Mouse (Mus musculus) stomach, embryonic 15.5 days (tissue): ENCODE measurements at regions not wholly inside any gene's neighbourhood (a gene's known extent, or its start where the extent isn't known, plus 50 kb on each side); places are given as distances from the start of the nearest gene placed in this dataset.
A peak's percentile ranks its signal among the peaks of the same experiment; 100 is the strongest.
"Not testable (repeated sequence)": the region's sequence is repeated elsewhere in the genome, so short reads cannot be mapped to it uniquely, and the experiment has no call there.

ENCODE experiments used
- ATAC-seq: fragments of 200-750 bp; cut with Nextera tagmentation; 2 replicates; pipeline ENCODE4 v1.8.0; 2017; ENCODE audit warnings: low read depth, moderate number of reproducible peaks, moderate TSS enrichment; ENCODE audit not compliant: insufficient read depth, low FRiP score
- H3K27ac ChIP-seq: fragments of 300-500 bp; sonication (generic); 2 replicates; pipeline ENCODE4 v1.5.1; 2015; ENCODE audit warnings: mild to moderate bottlenecking, inconsistent platforms
- H3K27me3 ChIP-seq: fragments of 300-500 bp; sonication (generic); replicated peaks from 2 replicates; pipeline ENCODE4 v1.6.1; 2015; ENCODE audit warnings: inconsistent platforms
- H3K36me3 ChIP-seq: fragments of 300-500 bp; sonication (generic); 2 replicates; pipeline ENCODE4 v1.6.1; 2015; ENCODE audit warnings: inconsistent platforms
- H3K4me1 ChIP-seq: fragments of 300-500 bp; sonication (generic); 2 replicates; pipeline ENCODE4 v1.6.1; 2015; ENCODE audit warnings: inconsistent platforms
- H3K4me2 ChIP-seq: fragments of 300-500 bp; sonication (generic); 2 replicates; pipeline ENCODE4 v1.6.1; 2015; ENCODE audit warnings: mild to moderate bottlenecking, inconsistent platforms
- H3K4me3 ChIP-seq: fragments of 300-500 bp; sonication (generic); replicated peaks from 2 replicates; pipeline ENCODE4 v1.5.1; 2015; ENCODE audit warnings: inconsistent platforms
- H3K9ac ChIP-seq: fragments of 300-500 bp; sonication (generic); 2 replicates; pipeline ENCODE4 v1.6.1; 2015; ENCODE audit warnings: inconsistent platforms
- H3K9me3 ChIP-seq: fragments of 300-500 bp; sonication (generic); 2 replicates; pipeline ENCODE4 v1.6.1; 2016; ENCODE audit warnings: inconsistent platforms
- WGBS: fragments of 180-500 bp; shearing (Covaris S2); methylation state at CpG from one replicate; pipeline ENCODE4 v1.1.7; 2015; 5-methylcytosine and 5-hydroxymethylcytosine counted together

DNA sequence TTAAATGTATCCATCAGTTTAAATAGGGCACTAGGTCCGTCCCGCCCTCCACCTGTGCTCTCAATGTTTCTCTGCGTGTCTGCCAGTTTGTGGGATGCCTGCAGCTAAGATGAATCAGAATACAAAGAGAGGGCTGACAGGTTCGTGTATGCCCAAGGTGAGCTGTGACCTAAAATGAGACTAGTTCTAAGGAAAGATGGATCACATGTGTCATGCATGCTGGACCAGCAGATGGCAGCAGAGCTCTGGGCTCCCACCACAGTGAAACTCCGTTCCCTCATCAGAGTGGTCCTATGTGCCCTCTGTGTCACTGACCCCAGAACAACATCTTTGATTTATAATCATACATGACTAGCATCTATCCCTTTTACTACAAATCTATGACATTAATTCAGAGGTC is 180.3 kb downstream of the 1700010I14Rik start:
- Histone ChIP-seq H3K9me3 (no peaks in the 10 kb centered on the region), H3K9ac (no peak overlapping the region), H3K36me3 (no peaks in the 10 kb centered on the region), H3K4me2 (peak overlapping the region; percentile 74), H3K4me1 (peaks cover 9% of the 10 kb centered on the region), H3K4me3 (peak overlapping the region; percentile 37), H3K27me3 (no peaks in the 10 kb centered on the region), H3K27ac (no peak overlapping the region)
- 0% methylated on average over 5 of the region's 5 CpGs for WGBS
- ATAC-seq, result no peak

DNA sequence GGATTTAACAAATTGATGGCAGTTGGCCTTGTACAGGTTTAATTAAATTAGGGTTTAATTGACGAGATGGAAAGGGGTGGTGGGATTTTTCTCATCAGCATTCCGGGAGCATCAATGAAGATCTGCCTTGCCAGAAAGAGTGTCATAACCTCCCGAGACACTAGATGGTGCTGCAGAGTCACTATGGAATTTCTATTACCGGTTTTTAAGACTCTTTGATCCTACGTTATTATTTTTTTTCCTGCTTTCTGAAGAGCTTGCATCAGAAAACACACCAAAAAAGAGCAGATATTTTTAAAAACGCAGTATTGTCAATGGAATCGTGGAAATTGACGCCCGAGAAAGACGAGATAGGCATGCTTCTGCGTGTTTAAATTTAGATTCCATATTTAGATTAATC is 181.2 kb downstream of the 1700010I14Rik start:
- no peak overlapping the region for H3K4me3 ChIP-seq
- no peaks in the 10 kb centered on the region for H3K27me3 ChIP-seq
- H3K27ac ChIP-seq, result no peak overlapping the region
- H3K4me1 ChIP-seq, result peaks cover 9% of the 10 kb centered on the region
- H3K9ac ChIP-seq, result no peak overlapping the region
- 10% methylated on average over 11 of the region's 11 CpGs for WGBS
- H3K4me2 ChIP-seq, result peak overlapping the region; percentile 30; the same call in 1 of the 2 replicates
- H3K36me3 ChIP-seq, result no peaks in the 10 kb centered on the region
- no peaks in the 10 kb centered on the region for H3K9me3 ChIP-seq
- ATAC-seq, result no peak

DNA sequence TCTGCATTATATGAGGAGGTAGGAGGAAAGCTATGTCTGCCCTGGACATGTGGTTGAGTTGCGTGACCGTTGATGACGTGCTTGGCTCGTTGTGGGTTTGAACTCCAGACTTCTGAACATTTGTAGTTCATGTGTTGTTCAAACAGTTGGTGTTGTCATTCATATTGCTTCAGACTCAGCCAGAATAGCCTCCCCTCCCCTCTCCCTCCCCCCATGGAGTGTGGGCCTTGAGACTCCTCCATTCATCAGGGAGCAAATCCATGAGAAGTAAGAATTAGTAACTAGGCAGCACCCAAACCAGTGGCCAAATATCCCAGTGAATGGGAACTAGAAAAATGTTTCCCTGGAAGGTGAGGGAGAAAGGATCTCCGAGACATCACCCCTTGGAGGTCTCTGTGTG is 209.0 kb downstream of the 1700010I14Rik start:
- Histone ChIP-seq H3K27ac (no peak overlapping the region), H3K36me3 (no peaks in the 10 kb centered on the region), H3K9ac (no peak overlapping the region), H3K27me3 (no peaks in the 10 kb centered on the region), H3K4me2 (no peak overlapping the region), H3K4me3 (no peak overlapping the region), H3K9me3 (no peaks in the 10 kb centered on the region), H3K4me1 (no peaks in the 10 kb centered on the region)
- 86% methylated on average over 5 of the region's 5 CpGs for WGBS
- ATAC-seq, result no peak

DNA sequence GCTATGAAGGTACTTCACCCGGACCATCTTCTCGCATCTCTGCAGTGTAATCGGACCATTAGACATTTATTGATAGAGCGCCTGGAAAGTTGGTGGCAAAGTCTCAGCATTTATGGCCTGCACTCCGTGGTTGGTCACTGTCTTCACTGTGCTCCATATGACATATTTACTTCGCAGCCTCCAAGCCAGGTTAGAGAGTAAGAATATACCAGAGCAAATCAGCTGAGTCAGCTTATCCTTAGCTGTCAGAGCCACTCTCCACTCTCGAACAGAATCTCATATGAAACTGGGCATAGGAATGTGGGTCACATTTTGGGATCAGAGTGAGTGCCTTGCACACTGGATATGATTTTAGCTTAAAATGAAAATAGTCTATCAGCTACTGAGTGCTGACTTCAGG is 212.3 kb downstream of the 1700010I14Rik start:
- no peak for ATAC-seq
- Histone ChIP-seq H3K9me3 (no peaks in the 10 kb centered on the region), H3K27ac (no peak overlapping the region), H3K36me3 (no peaks in the 10 kb centered on the region), H3K27me3 (no peaks in the 10 kb centered on the region), H3K4me3 (no peak overlapping the region), H3K4me2 (no peak overlapping the region), H3K4me1 (no peaks in the 10 kb centered on the region), H3K9ac (no peak overlapping the region)
- WGBS, result 86% methylated on average over 7 of the region's 7 CpGs

DNA sequence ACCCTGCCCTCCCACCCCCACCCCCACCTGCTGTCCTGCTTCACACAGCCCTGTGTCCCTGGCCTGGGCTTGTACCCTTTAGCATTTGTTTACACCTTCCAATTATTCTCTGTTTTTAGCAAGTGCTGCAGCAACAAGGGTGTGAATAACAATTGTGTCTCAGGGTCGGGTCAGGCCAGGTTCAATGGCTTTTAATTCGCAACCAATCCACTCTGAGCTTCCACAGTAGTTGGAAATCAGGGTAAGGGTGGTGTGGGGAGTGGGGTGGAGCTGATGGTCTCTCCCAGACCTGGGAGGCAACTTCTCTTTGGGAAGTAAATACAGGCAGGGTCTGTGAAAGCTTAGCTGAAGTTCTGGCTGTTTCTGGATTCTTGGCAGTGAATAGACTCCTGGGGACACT is 214.4 kb downstream of the 1700010I14Rik start:
- WGBS, result 15% methylated on average over 2 of the region's 2 CpGs
- no peak overlapping the region for H3K27ac ChIP-seq
- no peaks in the 10 kb centered on the region for H3K27me3 ChIP-seq
- H3K36me3 ChIP-seq, result no peaks in the 10 kb centered on the region
- no peaks in the 10 kb centered on the region for H3K4me1 ChIP-seq
- H3K4me3 ChIP-seq, result no peak overlapping the region
- ATAC-seq, result no peak
- no peaks in the 10 kb centered on the region for H3K9me3 ChIP-seq
- no peak overlapping the region for H3K4me2 ChIP-seq
- H3K9ac ChIP-seq, result no peak overlapping the region

DNA sequence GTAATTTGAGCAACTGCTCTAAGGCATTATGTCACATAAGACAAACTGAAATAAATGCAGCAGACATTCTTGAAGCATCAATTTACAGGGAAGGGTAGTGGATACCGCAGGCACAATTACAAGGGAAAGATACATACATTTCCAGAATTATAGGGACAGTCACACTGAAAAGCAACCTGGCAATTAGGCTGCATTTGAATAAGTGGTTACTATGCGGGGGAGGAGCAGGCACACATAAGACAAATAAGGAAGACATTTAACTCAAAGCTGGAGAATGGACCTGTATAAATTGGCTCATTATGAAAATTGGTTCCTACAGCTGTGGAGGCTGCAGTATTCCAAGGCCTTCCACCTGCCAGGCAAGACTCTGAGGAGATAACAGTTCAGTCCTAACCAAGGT is 211.2 kb upstream of the Gm17728 start:
- no peak overlapping the region for H3K4me2 ChIP-seq
- H3K9me3 ChIP-seq, result no peaks in the 10 kb centered on the region
- no peaks in the 10 kb centered on the region for H3K36me3 ChIP-seq
- no peak overlapping the region for H3K4me3 ChIP-seq
- H3K27me3 ChIP-seq, result no peaks in the 10 kb centered on the region
- no peak overlapping the region for H3K27ac ChIP-seq
- H3K4me1 ChIP-seq, result no peaks in the 10 kb centered on the region
- 86% methylated on average over 2 of the region's 2 CpGs for whole genome bisulfite sequencing
- no peak for ATAC-seq
- H3K9ac ChIP-seq, result no peak overlapping the region

DNA sequence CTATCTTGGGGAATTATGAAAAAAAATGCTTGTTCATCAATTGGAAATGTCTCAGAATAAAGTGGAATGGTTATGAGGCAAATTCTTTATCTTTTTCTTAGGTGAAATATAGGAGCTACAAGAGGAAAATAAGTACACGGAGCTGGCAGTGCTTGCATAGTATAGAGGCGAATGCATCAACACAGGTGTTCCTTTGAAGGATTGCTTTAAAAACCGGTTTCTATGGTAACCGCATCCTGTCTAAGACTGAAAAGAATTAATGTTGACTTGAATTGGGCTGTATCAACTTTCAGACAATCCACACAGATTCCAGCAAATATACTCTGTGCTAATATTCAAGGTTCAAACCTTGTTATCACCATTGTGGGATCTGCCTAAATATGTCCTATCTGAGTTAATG is 198.8 kb upstream of the Gm17728 start:
- H3K9ac ChIP-seq, result no peak overlapping the region
- H3K27me3 ChIP-seq, result no peaks in the 10 kb centered on the region
- H3K36me3 ChIP-seq, result no peaks in the 10 kb centered on the region
- peaks cover 3% of the 10 kb centered on the region; the same call in 1 of the 2 replicates for H3K4me1 ChIP-seq
- no peaks in the 10 kb centered on the region for H3K9me3 ChIP-seq
- ATAC-seq, result no peak
- H3K4me3 ChIP-seq, result no peak overlapping the region
- H3K27ac ChIP-seq, result no peak overlapping the region
- WGBS, result 70% methylated on average over 4 of the region's 4 CpGs
- no peak overlapping the region for H3K4me2 ChIP-seq

DNA sequence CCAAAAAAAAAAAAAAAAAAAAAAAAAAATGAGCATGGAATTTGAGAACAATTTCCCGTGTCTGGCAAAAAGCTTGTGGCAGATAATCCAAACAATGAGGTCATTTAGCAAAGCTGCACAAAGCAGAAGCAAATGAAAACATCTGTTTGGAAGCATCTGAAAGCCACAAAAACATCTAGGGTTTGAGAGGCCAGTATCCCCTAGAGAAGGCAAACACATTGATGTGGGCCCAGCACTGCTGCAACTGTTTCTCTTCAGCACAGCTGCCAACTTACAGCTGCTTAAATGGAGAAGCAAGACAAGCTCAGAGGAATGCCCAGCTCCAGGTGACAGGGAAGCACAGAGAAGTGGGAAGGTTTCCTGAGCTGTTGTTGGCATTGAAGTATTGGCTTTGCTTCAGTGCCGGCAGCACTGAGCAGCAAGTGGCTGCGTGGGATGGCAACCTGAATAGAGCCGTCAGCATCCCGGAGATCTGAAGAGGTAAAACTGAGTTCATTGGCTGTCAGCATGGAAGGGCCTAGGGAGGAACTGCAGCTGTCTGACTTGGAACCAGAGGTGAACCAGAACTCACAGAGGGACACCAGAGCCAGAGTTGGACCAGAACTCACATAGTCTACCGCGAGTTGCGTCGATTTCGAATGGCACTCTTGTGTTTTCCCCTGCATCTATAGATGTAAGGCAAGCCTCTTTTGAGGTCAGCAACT is 193.8 kb upstream of the Gm17728 start:
- Histone ChIP-seq H3K9me3 (no peaks in the 10 kb centered on the region), H3K27ac (no peak overlapping the region), H3K36me3 (no peaks in the 10 kb centered on the region), H3K4me3 (no peak overlapping the region), H3K4me1 (peaks cover 6% of the 10 kb centered on the region; the same call in 1 of the 2 replicates), H3K9ac (no peak overlapping the region), H3K27me3 (no peaks in the 10 kb centered on the region), H3K4me2 (no peak overlapping the region)
- 54% methylated on average over 10 of the region's 10 CpGs for WGBS
- no peak for ATAC-seq

DNA sequence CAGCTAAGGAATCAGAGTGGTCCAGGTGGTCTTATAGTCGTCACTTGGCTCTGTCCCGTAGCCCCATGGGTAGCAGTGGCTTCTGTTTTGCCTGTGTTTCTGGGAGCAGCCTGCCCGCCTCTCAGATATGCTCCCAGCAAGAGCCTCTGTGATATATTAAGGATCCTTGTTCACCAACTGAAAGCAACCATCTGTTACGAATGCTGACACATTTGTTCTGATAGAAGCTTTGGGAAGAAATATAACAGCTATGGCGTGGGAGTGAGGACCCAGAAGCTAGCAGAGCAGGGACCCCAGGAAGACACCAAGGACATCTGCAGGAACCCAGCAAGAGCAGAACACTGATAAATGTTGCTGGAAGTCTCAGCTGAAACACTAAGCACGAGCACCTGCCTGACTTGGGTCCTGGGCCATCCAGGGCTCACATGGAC is 186.7 kb upstream of the Gm17728 start:
- Histone ChIP-seq H3K36me3 (no peaks in the 10 kb centered on the region), H3K27me3 (no peaks in the 10 kb centered on the region), H3K4me3 (no peak overlapping the region), H3K4me2 (no peak overlapping the region), H3K9me3 (no peaks in the 10 kb centered on the region), H3K9ac (no peak overlapping the region), H3K4me1 (no peaks in the 10 kb centered on the region), H3K27ac (no peak overlapping the region)
- no peak for ATAC-seq
- 43% methylated on average over 6 of the region's 6 CpGs for WGBS

DNA sequence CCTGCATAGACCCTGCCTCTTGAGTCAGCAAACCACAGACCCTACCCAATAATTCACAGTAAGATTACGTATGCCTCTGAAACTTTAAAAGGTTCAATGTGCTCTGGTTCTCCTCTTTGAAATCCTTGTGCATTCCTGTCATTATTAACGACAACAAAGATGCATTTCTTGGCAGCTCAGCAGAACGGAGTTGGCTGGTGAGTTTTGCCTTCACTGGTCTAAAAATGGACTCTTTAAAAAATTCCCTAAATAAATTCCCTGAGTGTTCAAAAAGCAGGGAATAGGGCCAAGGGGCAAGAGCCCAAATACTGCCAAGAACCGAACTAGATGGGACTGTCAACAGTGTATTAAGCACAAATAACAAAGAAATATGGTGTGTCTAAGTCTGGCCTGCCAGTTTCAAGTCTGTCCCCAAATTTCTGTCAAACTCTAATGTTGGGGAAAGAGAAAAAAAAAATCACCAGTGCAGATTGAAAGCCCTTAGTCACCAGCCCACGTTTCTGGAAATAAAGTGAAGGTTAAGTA is 163.2 kb upstream of the Gm17728 start:
- Histone ChIP-seq H3K9me3 (no peaks in the 10 kb centered on the region), H3K27ac (no peak overlapping the region), H3K27me3 (no peaks in the 10 kb centered on the region), H3K36me3 (no peaks in the 10 kb centered on the region), H3K9ac (no peak overlapping the region), H3K4me2 (no peak overlapping the region), H3K4me1 (no peaks in the 10 kb centered on the region), H3K4me3 (no peak overlapping the region)
- WGBS, result 42% methylated on average over 5 of the region's 5 CpGs
- no peak for ATAC-seq

DNA sequence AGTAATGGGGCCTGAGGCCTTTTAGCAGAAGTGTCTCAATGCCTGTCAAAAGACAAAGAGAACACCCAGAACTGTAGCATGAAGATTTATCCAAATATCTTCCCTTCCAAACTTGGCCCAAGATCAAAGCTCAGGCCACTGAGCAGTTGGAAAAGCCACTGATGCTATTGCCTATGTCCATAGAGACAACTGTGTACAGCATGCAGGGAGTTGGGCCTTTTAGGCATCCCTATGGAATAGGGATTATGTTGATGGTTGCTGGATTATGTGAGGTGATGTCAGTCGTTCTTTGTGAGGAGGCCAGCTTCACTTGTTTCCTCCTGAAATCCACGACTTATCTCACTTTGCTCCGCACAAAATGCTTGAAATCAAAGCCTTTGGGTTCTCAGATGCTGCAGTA is 153.1 kb upstream of the Gm17728 start:
- 61% methylated on average over 3 of the region's 3 CpGs for WGBS
- no peak for ATAC-seq
- Histone ChIP-seq H3K9ac (no peak overlapping the region), H3K36me3 (no peaks in the 10 kb centered on the region), H3K9me3 (no peaks in the 10 kb centered on the region), H3K4me1 (no peaks in the 10 kb centered on the region), H3K27me3 (no peaks in the 10 kb centered on the region), H3K27ac (no peak overlapping the region), H3K4me2 (no peak overlapping the region), H3K4me3 (no peak overlapping the region)

DNA sequence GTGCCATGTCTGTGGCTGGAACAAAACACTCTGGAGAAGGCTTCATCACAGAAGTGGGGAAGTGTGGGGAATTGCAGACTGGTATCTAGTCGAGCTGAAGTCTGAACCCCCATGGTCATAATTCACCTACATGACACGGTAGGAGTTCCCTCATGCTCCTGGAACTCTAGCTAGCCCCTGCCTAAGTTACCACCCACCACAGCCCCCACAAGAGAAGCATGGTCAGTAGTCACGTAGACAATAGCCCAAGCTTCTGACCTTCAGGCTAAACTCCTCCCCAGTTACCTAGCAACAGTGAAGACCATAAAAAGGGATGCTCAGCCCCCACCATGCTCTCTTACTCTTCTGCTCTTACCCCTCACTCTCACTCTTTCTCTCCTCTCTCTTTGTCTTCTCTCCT is 143.8 kb upstream of the Gm17728 start:
- H3K4me1 ChIP-seq, result not testable (repeated sequence)
- 39% methylated on average over 3 of the region's 3 CpGs for WGBS

DNA sequence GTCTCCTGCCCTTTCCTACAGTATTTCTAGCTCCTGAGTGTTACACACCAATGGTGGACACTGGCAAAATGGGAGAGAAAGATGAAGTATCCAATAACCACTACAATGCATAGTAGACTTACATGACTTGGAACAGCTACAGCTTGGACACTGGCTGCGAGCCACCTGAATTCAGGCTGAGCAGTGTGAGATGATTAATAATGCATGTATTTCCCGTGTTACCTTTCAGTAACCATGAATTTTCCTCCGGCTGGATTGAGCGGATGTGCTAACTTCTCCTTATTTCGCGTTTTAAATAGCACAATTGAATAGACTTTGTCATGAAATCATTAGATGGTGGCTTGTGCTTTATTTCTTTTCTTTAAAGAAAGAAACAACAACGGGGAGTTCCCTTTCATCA is 142.4 kb upstream of the Gm17728 start:
- Histone ChIP-seq H3K27ac (no peak overlapping the region), H3K27me3 (no peaks in the 10 kb centered on the region), H3K4me1 (no peaks in the 10 kb centered on the region), H3K9ac (no peak overlapping the region), H3K36me3 (no peaks in the 10 kb centered on the region), H3K9me3 (no peaks in the 10 kb centered on the region), H3K4me2 (no peak overlapping the region), H3K4me3 (no peak overlapping the region)
- 70% methylated on average over 7 of the region's 7 CpGs for WGBS
- no peak for ATAC-seq

More for the DNA sequence above, 143.8 kb upstream of the Gm17728 start:
- H3K4me3 ChIP-seq, H3K36me3 ChIP-seq, H3K27me3 ChIP-seq, ATAC-seq, H3K4me2 ChIP-seq, H3K9me3 ChIP-seq, H3K27ac ChIP-seq, H3K9ac ChIP-seq: not testable (repeated sequence)
